Mouse (Mus musculus) gonadal fat pad, adult 2 months (tissue): ENCODE results near the gene Dok1. TPM values are rescaled to one million over a fixed set of nuclear protein-coding genes. Genes with fewer than 3 reads are reported as not detected.

Experiments used
- DNase-seq: peaks from one replicate; pipeline ENCODE4 v3.0.0-alpha.2; 2012; ENCODE audit warnings: low read depth
- polyA plus RNA-seq: library from polyadenylated mRNA; depleted of rRNA; stranded (reverse); fragments of >200 nt; gene quantifications from 2 replicates; pipeline ENCODE4 v1.2.3, GENCODE M21; 2012

Gene Dok1
- polyA plus RNA-seq, 1 experiment, result 28.3 TPM

DNA sequence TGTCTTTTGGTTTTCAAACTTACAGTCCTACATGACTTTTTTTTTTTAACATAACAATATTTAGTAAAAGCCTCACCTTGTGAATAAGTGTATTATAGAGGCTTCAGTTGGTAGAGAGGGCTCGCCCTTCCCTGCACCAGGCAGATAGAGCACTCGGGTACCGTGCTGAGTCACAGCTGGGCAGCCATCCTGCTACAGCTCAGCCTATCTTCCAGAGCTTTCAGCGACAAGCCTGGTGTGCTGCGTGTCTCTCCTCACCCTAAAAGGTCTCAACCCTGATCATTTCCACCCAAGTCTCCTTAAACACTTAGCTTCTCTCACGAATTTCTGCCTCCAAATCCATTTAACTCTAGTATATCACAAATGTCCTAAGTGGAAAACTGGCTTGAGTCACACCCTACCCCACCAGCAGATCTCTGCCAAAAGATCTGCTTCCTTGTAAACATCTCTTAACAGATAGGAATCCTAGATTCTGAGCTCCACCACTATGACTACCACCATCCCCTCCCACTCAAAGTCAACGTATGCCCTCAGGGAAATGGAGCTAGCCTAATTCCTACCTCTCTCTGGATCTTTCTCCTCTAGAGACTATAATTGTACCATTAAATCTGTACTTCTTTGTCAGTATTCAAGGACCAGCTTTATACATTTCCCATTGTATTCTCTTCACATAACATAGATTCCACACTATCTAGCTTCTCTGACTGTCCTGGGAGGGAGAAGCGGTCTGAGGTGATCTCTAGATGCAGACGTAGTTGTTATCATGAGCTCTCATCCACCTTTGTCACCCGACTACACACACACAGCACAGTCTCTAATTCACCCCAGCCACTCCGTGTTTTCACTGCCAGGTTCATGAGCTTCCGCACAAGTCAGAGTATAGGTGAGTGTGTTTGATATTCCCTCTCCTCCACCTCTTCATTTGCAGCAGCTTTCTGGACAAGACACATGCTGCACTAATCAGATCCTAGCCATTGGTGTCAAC lies 18.5 kb downstream of the Dok1 start:
- DNase-seq, result no peak

DNA sequence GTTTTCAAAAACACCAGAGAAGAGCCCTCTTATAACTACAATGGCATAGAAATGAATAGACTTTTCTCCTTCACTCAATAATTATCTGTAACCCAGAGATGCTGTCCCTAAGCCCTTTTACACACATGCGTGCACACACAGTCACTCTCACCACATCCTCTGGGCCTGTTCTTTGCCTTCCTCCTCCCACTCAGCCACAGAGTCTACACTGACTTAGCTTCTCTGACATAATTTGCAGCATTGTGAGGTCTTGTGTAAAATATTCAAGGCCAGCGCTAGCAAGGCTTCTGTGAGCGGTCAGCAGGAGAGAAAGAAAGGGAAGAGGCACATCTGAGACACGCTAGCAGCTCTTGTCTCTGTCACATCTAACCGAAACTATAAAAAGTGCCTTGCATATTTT lies 19.8 kb downstream of the Dok1 start:
- DNase-seq, result no peak

- no peak for DNase-seq
Observed at GRCm38 (mm10) chr6:83011756-83012155, 21.5 kb downstream of the Dok1 start.

GRCm38 (mm10) chr6:83011255-83011654 lies 22.0 kb downstream of the Dok1 start:
- no peak for DNase-seq

DNA sequence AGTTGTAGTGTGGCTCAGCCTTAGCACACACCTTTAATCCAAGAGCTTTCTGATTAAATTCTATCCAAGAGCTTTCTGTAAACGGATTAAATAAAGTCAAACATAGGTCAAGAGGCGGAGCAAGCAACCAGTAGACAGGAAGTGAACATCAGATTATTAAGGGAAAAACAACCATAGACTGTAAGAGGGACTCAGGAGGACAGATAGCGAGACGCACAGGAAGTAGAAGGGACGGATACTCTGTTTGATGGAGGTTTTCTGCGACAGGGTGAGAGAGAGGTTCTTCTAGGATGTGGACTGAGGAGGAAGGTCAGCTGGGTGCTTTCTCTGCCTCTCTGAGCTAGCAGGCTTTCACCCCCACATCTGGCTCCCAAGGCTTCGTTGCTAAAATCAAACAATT lies 23.3 kb downstream of the Dok1 start:
- no peak for DNase-seq

DNA sequence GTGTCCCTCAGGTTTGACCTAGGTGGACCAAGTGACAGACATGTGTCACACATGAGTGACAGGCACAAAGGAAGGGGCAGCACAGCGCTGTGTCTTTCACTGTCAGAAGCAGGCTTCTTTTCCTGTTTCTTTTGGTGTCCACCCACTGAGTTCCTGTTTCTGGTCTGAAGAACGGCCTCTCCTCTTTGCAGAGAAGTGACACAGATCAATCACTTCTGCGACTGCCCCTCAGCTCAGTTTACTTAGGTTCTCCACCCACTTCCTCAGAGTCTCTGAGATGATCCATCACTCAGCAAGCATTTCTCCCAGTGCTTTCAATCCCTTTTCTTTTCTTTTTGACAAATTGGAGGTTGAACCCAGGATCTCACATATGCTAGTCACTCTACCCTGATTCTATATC lies 24.6 kb downstream of the Dok1 start:
- no peak for DNase-seq

- no peak for DNase-seq
Observed at GRCm38 (mm10) chr6:83006114-83006513, 27.2 kb downstream of the Dok1 start.

GRCm38 (mm10) chr6:83005444-83006011 lies 27.7 kb downstream of the Dok1 start:
- DNase-seq, result peak; percentile 27

- no peak for DNase-seq
Observed at GRCm38 (mm10) chr6:83004872-83005271, 28.4 kb downstream of the Dok1 start.

DNA sequence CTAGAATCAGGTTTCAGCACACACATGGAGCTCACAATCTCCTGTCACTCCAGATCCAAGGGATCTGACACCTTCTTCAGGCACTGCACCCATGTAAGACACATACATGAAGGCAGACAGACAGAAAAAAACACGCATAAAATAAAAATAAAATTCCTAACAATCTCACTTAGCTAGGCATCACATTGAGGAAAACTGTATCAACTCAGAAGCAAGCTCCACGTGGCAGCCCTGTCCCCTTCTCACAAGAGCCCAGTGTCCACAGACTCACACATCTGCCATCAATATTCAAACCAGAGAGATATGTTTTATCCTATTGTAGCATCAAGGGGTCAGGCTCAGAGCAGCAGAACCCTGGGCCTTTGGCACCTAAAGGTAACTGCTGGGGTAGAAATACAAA lies 29.0 kb downstream of the Dok1 start:
- no peak for DNase-seq

- no peak for DNase-seq
Observed at GRCm38 (mm10) chr6:83003850-83004249, 29.4 kb downstream of the Dok1 start.

DNA sequence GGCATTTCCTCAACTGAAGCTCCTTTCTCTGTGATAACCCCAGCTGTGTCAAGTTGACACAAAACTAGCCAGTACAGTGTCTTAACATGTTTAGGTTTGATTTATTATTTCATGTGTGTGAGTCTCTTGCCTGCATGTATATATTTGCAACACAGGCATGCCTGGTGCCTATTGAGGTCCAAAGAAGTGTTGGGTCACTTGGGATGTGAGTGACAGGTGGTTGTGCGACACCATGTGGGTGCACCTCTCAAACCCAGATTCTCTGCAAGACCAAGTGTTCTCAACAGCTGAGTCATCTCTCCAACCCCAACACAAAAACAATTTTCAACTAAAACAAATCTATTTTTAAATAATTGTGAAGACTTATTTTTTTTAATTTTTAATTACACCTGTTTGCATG lies 30.2 kb downstream of the Dok1 start:
- DNase-seq, result no peak

GRCm38 (mm10) chr6:82999986-83000385 lies 33.3 kb downstream of the Dok1 start:
- no peak for DNase-seq

DNA sequence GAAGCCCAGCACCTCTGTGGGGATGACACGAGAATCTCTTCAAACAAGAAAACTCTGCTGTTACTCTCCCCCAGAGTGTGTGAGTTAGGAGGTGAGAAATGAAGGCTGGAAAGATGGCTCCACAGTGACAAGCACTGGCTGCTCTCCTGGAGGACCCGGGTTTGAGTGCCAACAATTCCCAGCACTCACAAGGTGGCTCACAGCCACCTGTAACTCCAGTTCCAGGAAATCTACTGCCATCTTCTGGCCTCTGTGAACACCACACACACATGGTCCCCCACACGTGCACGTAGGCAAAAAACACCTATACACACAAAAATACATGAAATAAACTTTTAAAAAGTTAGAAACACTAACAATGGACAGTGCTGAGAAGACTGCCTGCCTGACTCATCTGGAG lies 34.9 kb downstream of the Dok1 start:
- DNase-seq, result no peak

GRCm38 (mm10) chr6:82997511-82998102 lies 35.7 kb downstream of the Dok1 start:
- DNase-seq, result no peak

- peak; percentile 68 for DNase-seq
Observed at GRCm38 (mm10) chr6:82996740-82997315, 36.4 kb downstream of the Dok1 start.

- DNase-seq, result no peak
Observed at GRCm38 (mm10) chr6:82994372-82994771, 38.9 kb downstream of the Dok1 start.

DNA sequence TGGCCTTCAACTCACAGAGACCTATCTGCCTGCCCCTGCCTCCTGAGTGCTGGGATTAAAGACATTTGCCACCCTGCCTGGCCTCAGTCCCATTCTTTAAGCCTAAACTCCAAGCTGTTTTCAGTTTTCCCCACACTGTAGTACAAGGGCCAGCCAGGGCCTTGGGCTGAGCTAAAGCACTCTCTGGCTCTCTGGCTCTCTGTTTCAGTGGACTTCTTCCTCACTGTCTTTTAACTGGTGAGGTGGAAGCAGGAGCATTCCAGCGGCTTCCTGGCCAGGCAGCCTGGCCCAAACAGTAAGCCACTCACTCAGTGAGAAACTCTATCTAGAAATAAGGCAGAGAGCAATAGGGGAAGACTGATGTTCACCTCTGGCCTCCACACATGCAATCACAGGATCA lies 39.6 kb downstream of the Dok1 start:
- DNase-seq, result no peak

DNA sequence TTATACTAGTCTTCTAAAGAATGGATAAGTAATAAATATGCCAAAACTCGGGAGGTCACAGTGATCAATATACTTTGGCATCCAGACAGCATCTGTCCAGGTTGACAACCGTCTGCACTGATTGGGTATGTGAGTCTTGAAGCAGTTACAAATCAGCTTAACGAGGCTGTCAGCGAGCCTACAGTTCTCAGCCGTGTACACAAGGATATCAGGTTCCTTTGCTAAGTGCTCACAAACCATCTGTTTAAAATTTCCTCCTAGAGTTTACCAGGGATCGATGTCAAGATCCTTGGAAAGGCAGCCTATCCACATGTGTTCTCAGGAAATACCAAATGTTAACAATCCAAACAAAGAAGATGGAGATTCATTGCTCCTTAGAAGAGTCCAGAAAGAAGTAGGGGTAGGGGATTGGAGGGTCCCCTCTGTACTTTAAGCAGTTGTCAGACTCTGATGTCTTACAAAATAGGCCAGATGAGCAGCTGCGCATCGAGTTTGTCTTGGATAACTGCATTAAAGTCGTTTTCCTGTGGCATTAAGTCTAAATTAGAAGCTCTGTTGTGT lies 45.8 kb downstream of the Dok1 start:
- no peak for DNase-seq
